Mouse (Mus musculus) right cerebral cortex, adult 2 months (tissue): ENCODE data around the gene Prr5l.
A peak's percentile ranks its signal among the peaks of the same experiment; 100 is the strongest.

Experiments
- DNase-seq, 2 experiments: peaks; one replicate each; pipeline ENCODE4 v3.0.0; 2021 to 2022; ENCODE audit warnings: low spot score in 2 of 2

Prr5l gene

GRCm38 (mm10) chr2:101882998-101883397 is at the start of gene Prr5l:
TSS of gene Prr5l (minus strand) at chr2:101883027.
- no peak for DNase-seq

GRCm38 (mm10) chr2:101932169-101932936 is 49.5 kb upstream of the Prr5l start:
- no peak for DNase-seq

GRCm38 (mm10) chr2:101925591-101926188 is 42.9 kb upstream of the Prr5l start:
- no peak for DNase-seq

- no peak for DNase-seq
These were observed 42.4 kb upstream of the Prr5l start for GRCm38 (mm10) chr2:101925183-101925582.

GRCm38 (mm10) chr2:101923181-101923580 is 40.4 kb upstream of the Prr5l start:
- no peak for DNase-seq

GRCm38 (mm10) chr2:101922302-101922701 is 39.5 kb upstream of the Prr5l start:
- no peak for DNase-seq

GRCm38 (mm10) chr2:101920136-101920554 is 37.3 kb upstream of the Prr5l start:
- no peak for DNase-seq

- no peak for DNase-seq
These were observed 35.7 kb upstream of the Prr5l start for GRCm38 (mm10) chr2:101918518-101918917.

GRCm38 (mm10) chr2:101909326-101910080 is 26.7 kb upstream of the Prr5l start:
- DNase-seq = no peak

GRCm38 (mm10) chr2:101908773-101909172 is 25.9 kb upstream of the Prr5l start:
- DNase-seq = peak; percentile 70 to 72

- peak; percentile 27 to 41 for DNase-seq
These were observed 24.7 kb upstream of the Prr5l start for GRCm38 (mm10) chr2:101907386-101908022.

GRCm38 (mm10) chr2:101906379-101906690 is 23.5 kb upstream of the Prr5l start:
- no peak for DNase-seq

- DNase-seq = peak; percentile 90 to 92
These were observed 22.9 kb upstream of the Prr5l start for GRCm38 (mm10) chr2:101905534-101906378.

- DNase-seq = no peak
These were observed 19.4 kb upstream of the Prr5l start for GRCm38 (mm10) chr2:101902196-101902595.

GRCm38 (mm10) chr2:101896425-101897204 is 13.8 kb upstream of the Prr5l start:
- DNase-seq = no peak

GRCm38 (mm10) chr2:101894126-101894525 is 11.3 kb upstream of the Prr5l start:
- DNase-seq = no peak

- DNase-seq = no peak
These were observed 8.3 kb upstream of the Prr5l start for GRCm38 (mm10) chr2:101891143-101891542.

GRCm38 (mm10) chr2:101888886-101889285 is 6.1 kb upstream of the Prr5l start:
- DNase-seq = no peak

- DNase-seq = peak; percentile 95
These were observed 3.1 kb upstream of the Prr5l start, which contains the start of gene Commd9 for GRCm38 (mm10) chr2:101885768-101886438. TSS of gene Commd9 (plus strand) at chr2:101886247.

GRCm38 (mm10) chr2:101884286-101884685 is 1.5 kb upstream of the Prr5l start:
- DNase-seq = no peak
